ENCODE assay signal across 8 mouse cellular contexts in genomic region chr16:30063984-30064453, GRCm38 (mm10). TPM values are rescaled to one million over a fixed set of nuclear protein-coding genes. Genes with fewer than 3 reads are reported as not detected.
DNase-seq lines count a peak whose midpoint lies in the region; ATAC-seq and TF ChIP-seq lines count a peak whose summit lies in the region.

Hes1 (plus strand) TSS chr16:30064384.

- peaks cover 9% of the 10 kb centered on the region for H3K36me3 ChIP-seq in forebrain, embryonic 10.5 days (replicated peaks)
- no peaks in the 10 kb centered on the region for H3K36me3 ChIP-seq in heart, embryonic 13.5 days
- H3K36me3 ChIP-seq in kidney, postnatal 0 days (ENCODE audit: insufficient read depth, low read length) = no peaks in the 10 kb centered on the region
- H3K36me3 ChIP-seq in liver, embryonic 12.5 days = 0 out of 2 replicates have a peak, but pooled peaks cover 3% of the 10 kb centered on the region
- H3K36me3 ChIP-seq in stomach, postnatal 0 days (ENCODE audit: control insufficient read depth, insufficient read depth, low read length) = no peaks in the 10 kb centered on the region

- no peak for TF ChIP-seq POLR2A in bone marrow macrophage, adult 2 months (IDR thresholded peaks at IDR 0.05; ENCODE audit: borderline replicate concordance, low read depth, low read length)

- H3K9me3 ChIP-seq in forebrain, embryonic 10.5 days = no peaks in the 10 kb centered on the region
- no peaks in the 10 kb centered on the region for H3K9me3 ChIP-seq in heart, embryonic 13.5 days
- H3K9me3 ChIP-seq in kidney, postnatal 0 days (replicated peaks; ENCODE audit: low read length) = no peaks in the 10 kb centered on the region
- no peaks in the 10 kb centered on the region for H3K9me3 ChIP-seq in liver, embryonic 12.5 days (replicated peaks)
- no peaks in the 10 kb centered on the region for H3K9me3 ChIP-seq in stomach, postnatal 0 days (ENCODE audit: control insufficient read depth, low read length)

- DNase-seq in CD4-positive helper T cell, adult 2 months (ENCODE audit: low read depth, low spot score) = peak; percentile 78
- DNase-seq in forebrain, embryonic 10.5 days (ENCODE audit: extremely low spot score, low spot score) = peak; percentile 94
- peak; percentile 96 for DNase-seq in kidney, postnatal 0 days (ENCODE audit: low spot score)
- DNase-seq in neural tube, embryonic 10.5 days (ENCODE audit: extremely low spot score, low spot score) = peak; percentile 95
- peak; percentile 98 for DNase-seq in stomach, postnatal 0 days (ENCODE audit: low spot score)

- H3K4me3 ChIP-seq in bone marrow macrophage, adult 2 months (ENCODE audit: insufficient read depth, low read length) = peak within 1 kb of the TSS; percentile 58
- H3K4me3 ChIP-seq in forebrain, embryonic 10.5 days = peak within 1 kb of the TSS; percentile 89
- peak within 1 kb of the TSS; percentile 71 for H3K4me3 ChIP-seq in heart, embryonic 13.5 days
- peak within 1 kb of the TSS; percentile 77 for H3K4me3 ChIP-seq in kidney, postnatal 0 days (replicated peaks; ENCODE audit: low read depth, low read length)
- H3K4me3 ChIP-seq in liver, embryonic 12.5 days = peak within 1 kb of the TSS; percentile 60
- H3K4me3 ChIP-seq in stomach, postnatal 0 days (ENCODE audit: low read depth, low read length) = peak within 1 kb of the TSS; percentile 70

- no peak for TF ChIP-seq CTCF in bone marrow macrophage, adult 2 months (IDR thresholded peaks at IDR 0.05; ENCODE audit: low read depth, low read length)
- TF ChIP-seq CTCF in kidney, postnatal 0 days (IDR thresholded peaks at IDR 0.05; ENCODE audit: low read depth) = 0 out of 2 replicates have a peak, but pooled peaks have one; percentile 8
- 0 out of 2 replicates have a peak, but pooled peaks have one; percentile 18 for TF ChIP-seq CTCF in stomach, postnatal 0 days (IDR thresholded peaks at IDR 0.05; ENCODE audit: low read depth)

- peak; percentile 81 for ATAC-seq in heart, embryonic 13.5 days (ENCODE audit: extremely low read depth, insufficient number of reproducible peaks, low FRiP score, low TSS enrichment)
- peak; percentile 86 for ATAC-seq in kidney, postnatal 0 days (replicated peaks; ENCODE audit: low FRiP score, low read depth)
- ATAC-seq in liver, embryonic 12.5 days = peak; percentile 73
- ATAC-seq in stomach, postnatal 0 days (ENCODE audit: low FRiP score, low TSS enrichment) = peak; percentile 85

- peak within 1 kb of the TSS; percentile 89 for H3K4me2 ChIP-seq in heart, embryonic 13.5 days
- H3K4me2 ChIP-seq in kidney, postnatal 0 days (ENCODE audit: low read length) = peak within 1 kb of the TSS; percentile 90
- H3K4me2 ChIP-seq in liver, embryonic 12.5 days = peak within 1 kb of the TSS; percentile 88
- peak within 1 kb of the TSS; percentile 90 for H3K4me2 ChIP-seq in stomach, postnatal 0 days (replicated peaks; ENCODE audit: low read depth)

- H3K27ac ChIP-seq in bone marrow macrophage, adult 2 months (ENCODE audit: insufficient read depth, low read depth, low read length) = no peak within 1 kb of the TSS
- H3K27ac ChIP-seq in forebrain, embryonic 10.5 days = peak within 1 kb of the TSS; percentile 99
- peak within 1 kb of the TSS; percentile 99 for H3K27ac ChIP-seq in heart, embryonic 13.5 days (replicated peaks)
- peak within 1 kb of the TSS; percentile 97 for H3K27ac ChIP-seq in kidney, postnatal 0 days
- peak within 1 kb of the TSS; percentile 85 for H3K27ac ChIP-seq in liver, embryonic 12.5 days
- peak within 1 kb of the TSS; percentile 98 for H3K27ac ChIP-seq in stomach, postnatal 0 days (replicated peaks)

- peak within 1 kb of the TSS; percentile 97 for H3K9ac ChIP-seq in heart, embryonic 13.5 days
- peak within 1 kb of the TSS; percentile 76 for H3K9ac ChIP-seq in kidney, postnatal 0 days (ENCODE audit: low read depth, low read length)
- H3K9ac ChIP-seq in liver, embryonic 12.5 days = peak within 1 kb of the TSS; percentile 71
- peak within 1 kb of the TSS; percentile 83 for H3K9ac ChIP-seq in stomach, postnatal 0 days (ENCODE audit: low read length)

- peaks cover 37% of the 10 kb centered on the region for H3K27me3 ChIP-seq in forebrain, embryonic 10.5 days (ENCODE audit: poor library complexity, severe bottlenecking)
- no peaks in the 10 kb centered on the region; the same call in 1 of the 2 replicates for H3K27me3 ChIP-seq in heart, embryonic 13.5 days (replicated peaks)
- no peaks in the 10 kb centered on the region for H3K27me3 ChIP-seq in kidney, postnatal 0 days (ENCODE audit: insufficient read depth, low read length)
- peaks cover 96% of the 10 kb centered on the region for H3K27me3 ChIP-seq in liver, embryonic 12.5 days (replicated peaks)
- H3K27me3 ChIP-seq in stomach, postnatal 0 days (ENCODE audit: control insufficient read depth, insufficient read depth, low read length) = no peaks in the 10 kb centered on the region

- TF ChIP-seq EP300 in stomach, postnatal 0 days (optimal IDR thresholded peaks at IDR 0.05) = no peak

- peaks cover 11% of the 10 kb centered on the region for H3K4me1 ChIP-seq in bone marrow macrophage, adult 2 months (ENCODE audit: control insufficient read depth, insufficient read depth, low read length)
- peaks cover 88% of the 10 kb centered on the region for H3K4me1 ChIP-seq in forebrain, embryonic 10.5 days
- peaks cover 61% of the 10 kb centered on the region for H3K4me1 ChIP-seq in heart, embryonic 13.5 days
- peaks cover 29% of the 10 kb centered on the region for H3K4me1 ChIP-seq in kidney, postnatal 0 days (replicated peaks; ENCODE audit: insufficient read depth, low read length)
- H3K4me1 ChIP-seq in liver, embryonic 12.5 days = peaks cover 62% of the 10 kb centered on the region
- H3K4me1 ChIP-seq in stomach, postnatal 0 days (replicated peaks; ENCODE audit: control insufficient read depth, insufficient read depth) = peaks cover 18% of the 10 kb centered on the region

- under 1% methylated on average over 53 of the region's 57 CpGs for WGBS in forebrain, embryonic 10.5 days
- under 1% methylated on average over 40 of the region's 57 CpGs for WGBS in heart, embryonic 13.5 days
- under 1% methylated on average over 48 of the region's 57 CpGs for WGBS in kidney, postnatal 0 days
- WGBS in liver, embryonic 12.5 days (ENCODE audit: insufficient replicate concordance) = under 1% methylated on average over 56 of the region's 57 CpGs
- WGBS in stomach, postnatal 0 days = 0% methylated on average over 46 of the region's 57 CpGs

RNA-seq across cellular contexts. Expression of gene Hes1, which starts in this region (rescaled TPM):
- polyA plus RNA-seq in bone marrow macrophage, adult 2 months (2012; ENCODE audit: insufficient read depth, insufficient read length, missing spikeins) = not detected in 2 replicates
- 42.5 and 49.0 TPM in 2 replicates for polyA plus RNA-seq in forebrain, embryonic 10.5 days (2016; fragmentation: Nextera tagmentation; extraction: Ambion mirVana)
- 19.9 and 21.4 TPM in 2 replicates for polyA plus RNA-seq in heart, embryonic 13.5 days (2015; fragmentation: Nextera tagmentation; extraction: Ambion mirVana)
- polyA plus RNA-seq in kidney, postnatal 0 days (2015; fragmentation: Nextera tagmentation; extraction: Ambion mirVana) = 87.1 and 102 TPM in 2 replicates
- 12.5 and 12.7 TPM in 2 replicates for polyA plus RNA-seq in liver, embryonic 12.5 days (2016; fragmentation: Nextera tagmentation; extraction: Ambion mirVana)
- polyA plus RNA-seq in stomach, postnatal 0 days (2015; fragmentation: Nextera tagmentation; extraction: Ambion mirVana) = 66.2 and 73.1 TPM in 2 replicates

Comparison
In these comparisons a context has a peak if more than half of its experiments do, and no peak if none do; other contexts are left out.
1. RNA of gene Hes1 (polyA plus RNA-seq): 87.1 to 102 TPM in kidney, postnatal 0 days, 66.2 to 73.1 TPM in stomach, postnatal 0 days, 42.5 to 49.0 TPM in forebrain, embryonic 10.5 days, 19.9 to 21.4 TPM in heart, embryonic 13.5 days and 12.5 to 12.7 TPM in liver, embryonic 12.5 days; not detected in bone marrow macrophage, adult 2 months; every median in the first group is over 10 times any median in the second.
2. Peak in every context shown above with its lines, with median percentiles within 50 percentile points of each other: DNase-seq, H3K4me3 ChIP-seq, ATAC-seq, H3K4me2 ChIP-seq and H3K9ac ChIP-seq.